Mouse (Mus musculus) cerebellum, adult 2 months (tissue): ENCODE measurements around the gene Bud23.
"Not testable (repeated sequence)": the region's sequence is repeated elsewhere in the genome, so short reads cannot be mapped to it uniquely, and the experiment has no call there.

Experiments
- CTCF ChIP-seq: fragments of 200-500 bp; IDR thresholded peaks from 2 replicates; pipeline ENCODE4 v1.5.1; 2011; ENCODE audit warnings: low read depth, mild to moderate bottlenecking, control low read depth, low read length, moderate library complexity, borderline replicate concordance; ENCODE audit not compliant: insufficient read depth
- POLR2A ChIP-seq: fragments of 200-500 bp; IDR thresholded peaks from 2 replicates; pipeline ENCODE4 v1.6.1; 2011; ENCODE audit warnings: low read length, control low read depth, borderline replicate concordance; ENCODE audit not compliant: insufficient read depth

DNA sequence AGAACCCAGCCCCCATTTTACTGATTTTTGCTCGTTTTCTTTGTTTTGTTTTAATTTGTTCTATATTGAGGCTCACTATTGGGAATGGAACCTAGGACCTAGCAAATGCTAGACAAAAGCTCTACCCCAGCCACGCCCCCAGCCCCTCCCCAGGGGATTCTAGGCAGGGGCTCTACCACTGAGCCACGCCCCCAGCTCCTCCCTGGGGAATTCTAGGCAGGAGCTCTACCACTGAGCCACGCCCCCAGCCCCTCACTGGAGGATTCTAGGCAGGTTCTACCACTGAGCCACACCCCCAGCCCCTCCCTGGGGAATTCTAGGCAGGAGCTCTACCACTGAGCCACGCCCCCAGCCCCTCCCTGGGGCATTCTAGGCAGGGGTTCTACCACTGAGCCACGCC is 15.5 kb downstream of the Bud23 start:
- not testable (repeated sequence) for TF ChIP-seq POLR2A, CTCF
